Mouse (Mus musculus): ENCODE measurements around the gene Tnni1. TPM values are rescaled to one million over a fixed set of nuclear protein-coding genes. Genes with fewer than 3 reads are reported as not detected.

Gene Tnni1
- total RNA-seq, 1 experiment: 1.1 TPM

GRCm38 (mm10) chr1:135763503-135764205 is 15.6 kb upstream of the Tnni1 start:
- Histone ChIP-seq H3K4me3 (ENCODE audit: insufficient read depth in 1 of 2, low read depth in 1 of 2, low read length in 2 of 2, poor library complexity in 1 of 2, severe bottlenecking in 1 of 2) (no peak overlapping the region), H3K9ac (ENCODE audit: insufficient read depth, low read depth, low read length, poor library complexity, severe bottlenecking) (no peak overlapping the region), H3K4me1 (ENCODE audit: control insufficient read depth in 2 of 2, insufficient read depth in 2 of 2, low read length in 2 of 2, poor library complexity in 1 of 2) (peaks cover 8 to 17% of the 10 kb centered on the region in 2 experiments), H3K27ac (ENCODE audit: insufficient read depth, low read depth, low read length, poor library complexity, severe bottlenecking) (no peak overlapping the region), H3K9me3 (ENCODE audit: control insufficient read depth, insufficient read depth, low read depth, low read length) (no peaks in the 10 kb centered on the region), H3K36me3 (ENCODE audit: control insufficient read depth, insufficient read depth, low read length, poor library complexity, severe bottlenecking) (peaks cover 6% of the 10 kb centered on the region)
- no peak for DNase-seq (ENCODE audit: low read depth, low spot score)
- no peak for TF ChIP-seq MAFK (IDR thresholded peaks at IDR 0.05; ENCODE audit: insufficient read depth, low read depth, low read length)
- no peak for TF ChIP-seq ZNF384 (IDR thresholded peaks at IDR 0.05; ENCODE audit: low read depth, low read length)
- no peak for TF ChIP-seq HCFC1 (IDR thresholded peaks at IDR 0.05; ENCODE audit: borderline replicate concordance, insufficient read depth, low read length)
- no peak for TF ChIP-seq ZC3H11A (IDR thresholded peaks at IDR 0.05; ENCODE audit: borderline replicate concordance, low read depth, low read length)
- no peak for TF ChIP-seq CHD2 (IDR thresholded peaks at IDR 0.05; ENCODE audit: low read depth, low read length)
- in situ Hi-C loops (cut with MboI; ENCODE audit: low sequenced_read_pairs in 2 of 2, unreplicated experiment in 2 of 2): no loop called here

- in situ Hi-C loops (cut with MboI; ENCODE audit: low sequenced_read_pairs in 2 of 2, unreplicated experiment in 2 of 2): no loop called here
- no peak overlapping the region for H3K27ac ChIP-seq (ENCODE audit: insufficient read depth, low read depth, low read length, poor library complexity, severe bottlenecking)
- DNase-seq (ENCODE audit: low read depth, low spot score): no peak
- no peak overlapping the region for H3K9ac ChIP-seq (ENCODE audit: insufficient read depth, low read depth, low read length, poor library complexity, severe bottlenecking)
- no peak overlapping the region for H3K4me3 ChIP-seq (ENCODE audit: insufficient read depth in 1 of 2, low read depth in 1 of 2, low read length in 2 of 2, poor library complexity in 1 of 2, severe bottlenecking in 1 of 2)
- no peaks in the 10 kb centered on the region for H3K9me3 ChIP-seq (ENCODE audit: control insufficient read depth, insufficient read depth, low read depth, low read length)
- peaks cover 11% of the 10 kb centered on the region for H3K36me3 ChIP-seq (ENCODE audit: control insufficient read depth, insufficient read depth, low read length, poor library complexity, severe bottlenecking)
- TF ChIP-seq HCFC1 (IDR thresholded peaks at IDR 0.05; ENCODE audit: borderline replicate concordance, insufficient read depth, low read length): no peak
- TF ChIP-seq ZNF384 (IDR thresholded peaks at IDR 0.05; ENCODE audit: low read depth, low read length): no peak
- TF ChIP-seq MAFK (IDR thresholded peaks at IDR 0.05; ENCODE audit: insufficient read depth, low read depth, low read length): no peak
- TF ChIP-seq ZC3H11A (IDR thresholded peaks at IDR 0.05; ENCODE audit: borderline replicate concordance, low read depth, low read length): no peak
- TF ChIP-seq CHD2 (IDR thresholded peaks at IDR 0.05; ENCODE audit: low read depth, low read length): no peak
- peaks cover 8 to 17% of the 10 kb centered on the region in 2 experiments for H3K4me1 ChIP-seq (ENCODE audit: control insufficient read depth in 2 of 2, insufficient read depth in 2 of 2, low read length in 2 of 2, poor library complexity in 1 of 2)
Observed at GRCm38 (mm10) chr1:135764206-135764528, 15.1 kb upstream of the Tnni1 start.

GRCm38 (mm10) chr1:135765645-135766591 is 13.3 kb upstream of the Tnni1 start, which contains the start of gene Phlda3:
Gene Phlda3, plus strand, starts transcription at chr1:135766119.
- in situ Hi-C loops (cut with MboI; ENCODE audit: low sequenced_read_pairs in 2 of 2, unreplicated experiment in 2 of 2): no loop called here
- TF ChIP-seq CHD2 (IDR thresholded peaks at IDR 0.05; ENCODE audit: low read depth, low read length) (no peak), ZC3H11A (IDR thresholded peaks at IDR 0.05; ENCODE audit: borderline replicate concordance, low read depth, low read length) (no peak), HCFC1 (IDR thresholded peaks at IDR 0.05; ENCODE audit: borderline replicate concordance, insufficient read depth, low read length) (0 out of 2 replicates have a peak, but pooled peaks have one; percentile 42)
- Histone ChIP-seq H3K9ac (ENCODE audit: insufficient read depth, low read depth, low read length, poor library complexity, severe bottlenecking) (peak within 1 kb of the TSS; percentile 93), H3K4me3 (ENCODE audit: insufficient read depth in 1 of 2, low read depth in 1 of 2, low read length in 2 of 2, poor library complexity in 1 of 2, severe bottlenecking in 1 of 2) (peak within 1 kb of the TSS; percentile 82 to 98), H3K36me3 (ENCODE audit: control insufficient read depth, insufficient read depth, low read length, poor library complexity, severe bottlenecking) (peaks cover 18% of the 10 kb centered on the region), H3K27ac (ENCODE audit: insufficient read depth, low read depth, low read length, poor library complexity, severe bottlenecking) (peak within 1 kb of the TSS; percentile 50), H3K9me3 (ENCODE audit: control insufficient read depth, insufficient read depth, low read depth, low read length) (no peaks in the 10 kb centered on the region), H3K4me1 (ENCODE audit: control insufficient read depth in 2 of 2, insufficient read depth in 2 of 2, low read length in 2 of 2, poor library complexity in 1 of 2) (peaks cover 5 to 15% of the 10 kb centered on the region in 2 experiments; a peak in 3 of 4 replicates)
- no peak for DNase-seq (ENCODE audit: low read depth, low spot score)

GRCm38 (mm10) chr1:135766592-135767306 is 12.5 kb upstream of the Tnni1 start:
- in situ Hi-C loops (cut with MboI; ENCODE audit: low sequenced_read_pairs in 2 of 2, unreplicated experiment in 2 of 2): no loop called here
- Histone ChIP-seq H3K9me3 (ENCODE audit: control insufficient read depth, insufficient read depth, low read depth, low read length) (no peaks in the 10 kb centered on the region), H3K4me3 (ENCODE audit: insufficient read depth in 1 of 2, low read depth in 1 of 2, low read length in 2 of 2, poor library complexity in 1 of 2, severe bottlenecking in 1 of 2) (peak overlapping the region; percentile 82 to 98), H3K36me3 (ENCODE audit: control insufficient read depth, insufficient read depth, low read length, poor library complexity, severe bottlenecking) (peaks cover 18% of the 10 kb centered on the region), H3K9ac (ENCODE audit: insufficient read depth, low read depth, low read length, poor library complexity, severe bottlenecking) (peak overlapping the region; percentile 93), H3K27ac (ENCODE audit: insufficient read depth, low read depth, low read length, poor library complexity, severe bottlenecking) (peak overlapping the region; percentile 50), H3K4me1 (ENCODE audit: control insufficient read depth in 2 of 2, insufficient read depth in 2 of 2, low read length in 2 of 2, poor library complexity in 1 of 2) (peaks cover 5 to 15% of the 10 kb centered on the region in 2 experiments; a peak in 3 of 4 replicates)
- TF ChIP-seq HCFC1 (IDR thresholded peaks at IDR 0.05; ENCODE audit: borderline replicate concordance, insufficient read depth, low read length) (no peak), ZNF384 (IDR thresholded peaks at IDR 0.05; ENCODE audit: low read depth, low read length) (no peak), CHD2 (IDR thresholded peaks at IDR 0.05; ENCODE audit: low read depth, low read length) (no peak), MAFK (IDR thresholded peaks at IDR 0.05; ENCODE audit: insufficient read depth, low read depth, low read length) (no peak), ZC3H11A (IDR thresholded peaks at IDR 0.05; ENCODE audit: borderline replicate concordance, low read depth, low read length) (no peak)
- DNase-seq (ENCODE audit: low read depth, low spot score): no peak
